Mouse (Mus musculus) megakaryocyte, embryonic 14.5 days (primary cell): ENCODE measurements around the gene Slc25a39. TPM values are rescaled to one million over a fixed set of nuclear protein-coding genes. Genes with fewer than 3 reads are reported as not detected.
"Not testable (repeated sequence)": the region's sequence is repeated elsewhere in the genome, so short reads cannot be mapped to it uniquely, and the experiment has no call there.

Experiments
- H3K27me3 ChIP-seq: replicated peaks from 2 replicates; pipeline ENCODE3; 2012; ENCODE audit warnings: inconsistent platforms
- H3K36me3 ChIP-seq: replicated peaks from 2 replicates; pipeline ENCODE3; 2012; ENCODE audit warnings: low read length, inconsistent platforms, mixed read lengths
- H3K4me1 ChIP-seq: 2 replicates; pipeline ENCODE4 v1.6.1; 2012; ENCODE audit warnings: inconsistent platforms
- H3K4me3 ChIP-seq: replicated peaks from 2 replicates; pipeline ENCODE3; 2012; ENCODE audit warnings: moderate library complexity, mild to moderate bottlenecking, inconsistent platforms
- H3K9me3 ChIP-seq: 2 replicates; pipeline ENCODE4 v1.6.1; 2012; ENCODE audit warnings: inconsistent platforms
- FLI1 ChIP-seq: IDR thresholded peaks from 2 replicates; pipeline ENCODE4 v1.6.1; 2012; ENCODE audit warnings: low read length, inconsistent platforms, mixed read lengths
- GATA1 ChIP-seq: IDR thresholded peaks from 3 replicates; pipeline ENCODE4 v1.6.1; 2012; ENCODE audit warnings: mixed read lengths, low read length, inconsistent platforms, borderline replicate concordance
- polyA plus RNA-seq: library from polyadenylated mRNA; stranded (reverse); fragments of >175 nt; gene quantifications from 2 replicates; pipeline ENCODE4 v1.2.3, GENCODE M21; 2012; ENCODE audit warnings: low replicate concordance; ENCODE audit not compliant: insufficient read depth

The Slc25a39 gene
- polyA plus RNA-seq, 1 experiment: 164 TPM

DNA sequence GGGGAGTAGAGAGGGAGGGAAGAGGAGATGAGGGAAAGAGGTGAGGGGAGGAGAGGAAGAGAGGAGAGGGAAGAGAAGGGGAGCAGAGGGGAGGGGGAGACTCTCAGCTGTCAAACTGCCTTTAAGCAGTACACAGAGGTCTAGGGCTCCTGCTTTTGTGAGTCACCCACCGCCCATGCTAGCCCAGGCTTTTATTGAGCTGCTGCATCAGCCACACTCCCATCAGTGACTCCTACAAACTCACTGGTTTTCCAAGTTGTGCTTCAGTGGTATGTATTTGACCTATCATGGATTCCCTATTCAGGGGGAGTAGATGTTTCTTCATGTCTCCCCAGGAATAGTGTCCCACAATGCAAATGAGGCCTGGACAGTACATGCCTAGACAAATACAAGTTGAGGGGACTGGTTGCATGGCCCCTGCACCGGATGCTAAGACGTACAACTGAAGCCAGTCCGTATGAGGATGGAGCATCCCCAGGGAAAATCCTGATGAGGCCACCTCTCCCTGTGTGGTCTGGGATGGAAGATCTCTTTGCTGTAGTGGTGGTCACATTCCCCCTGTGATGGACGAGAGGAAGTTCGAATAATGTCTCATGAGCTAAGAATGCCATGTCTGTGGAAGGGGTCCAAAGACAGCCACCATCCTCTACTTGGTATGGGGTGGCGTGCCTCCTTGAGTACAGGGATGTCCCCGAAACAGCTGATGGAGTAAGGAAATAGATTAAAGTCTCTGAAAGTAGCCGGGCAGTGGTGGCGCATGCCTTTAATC, 7.5 kb upstream of the Slc25a39 start:
- peaks cover 23% of the 10 kb centered on the region for H3K4me1 ChIP-seq
- peaks cover 7% of the 10 kb centered on the region for H3K9me3 ChIP-seq
- H3K27me3 ChIP-seq: peaks cover 31% of the 10 kb centered on the region
- TF ChIP-seq GATA1: no peak
- no peak for TF ChIP-seq FLI1
- H3K4me3 ChIP-seq: no peak overlapping the region
- H3K36me3 ChIP-seq: no peaks in the 10 kb centered on the region

DNA sequence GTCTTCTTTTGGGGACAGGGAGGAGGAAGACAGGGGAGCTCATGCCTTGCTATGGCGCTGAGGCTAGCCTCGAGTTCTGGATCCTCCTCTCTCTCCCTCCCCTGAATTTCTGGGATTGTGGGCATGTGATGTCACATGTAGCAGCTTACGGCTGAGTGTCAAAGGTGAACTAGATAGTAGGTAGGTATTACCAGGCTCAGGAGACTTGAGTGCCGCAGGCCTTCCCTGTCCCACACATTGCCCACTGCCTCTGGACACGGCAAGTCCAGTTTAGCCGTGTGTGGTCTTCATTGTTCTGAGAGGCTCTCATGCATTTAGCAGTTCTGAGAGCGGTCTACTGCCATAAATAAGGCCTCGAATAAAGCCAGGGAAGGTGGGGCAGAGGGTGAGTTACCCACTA, 5.3 kb upstream of the Slc25a39 start:
- Histone ChIP-seq H3K9me3 (no peaks in the 10 kb centered on the region), H3K36me3 (no peaks in the 10 kb centered on the region), H3K4me3 (no peak overlapping the region), H3K4me1 (peaks cover 38% of the 10 kb centered on the region), H3K27me3 (peaks cover 23% of the 10 kb centered on the region)
- TF ChIP-seq GATA1 (no peak), FLI1 (no peak)

DNA sequence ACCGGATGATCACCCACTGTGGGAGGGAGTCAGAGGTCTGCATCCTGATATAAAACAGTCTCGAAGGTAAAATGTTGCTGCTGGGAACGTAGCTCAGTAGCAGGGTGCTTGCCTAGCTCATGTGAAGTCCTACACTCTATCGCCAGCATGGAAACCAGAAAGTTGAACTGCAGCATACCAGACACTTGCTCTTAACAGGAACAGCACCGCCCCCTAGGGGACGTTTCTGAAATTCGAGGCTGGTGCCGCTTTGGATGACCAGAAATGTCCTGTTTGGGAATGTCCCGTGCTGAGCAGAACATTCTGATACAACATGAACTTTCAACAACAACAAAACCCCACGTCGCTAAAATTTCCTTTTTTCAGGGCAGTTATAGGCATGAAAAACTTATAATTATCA, 4.0 kb upstream of the Slc25a39 start:
- Histone ChIP-seq H3K9me3 (no peaks in the 10 kb centered on the region), H3K4me3 (peak overlapping the region; percentile 69), H3K4me1 (peaks cover 41% of the 10 kb centered on the region), H3K27me3 (peaks cover 20% of the 10 kb centered on the region), H3K36me3 (no peaks in the 10 kb centered on the region)
- TF ChIP-seq GATA1 (no peak), FLI1 (no peak)

DNA sequence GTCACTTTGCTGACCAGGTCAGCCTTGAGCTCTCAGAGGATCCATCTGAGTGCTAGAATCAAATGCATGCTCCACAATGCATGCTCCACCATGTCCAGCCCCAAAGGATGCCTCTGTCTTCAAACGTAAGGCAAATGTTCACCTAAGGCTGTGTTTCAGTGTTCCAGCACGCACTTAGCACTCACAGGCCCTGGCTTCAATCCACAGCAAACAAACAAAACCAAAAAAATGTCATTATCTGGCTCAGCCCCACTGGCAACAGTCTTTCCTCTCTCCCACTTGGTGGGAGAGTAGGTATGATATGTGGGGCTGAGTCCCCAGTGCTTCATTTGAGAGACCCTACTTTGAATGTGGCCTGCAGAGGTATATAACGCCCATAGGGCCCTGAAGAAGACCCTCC, 3.3 kb upstream of the Slc25a39 start:
- Histone ChIP-seq H3K4me1 (peaks cover 47% of the 10 kb centered on the region), H3K4me3 (no peak overlapping the region), H3K9me3 (no peaks in the 10 kb centered on the region), H3K27me3 (peaks cover 20% of the 10 kb centered on the region), H3K36me3 (no peaks in the 10 kb centered on the region)
- TF ChIP-seq GATA1 (no peak), FLI1 (no peak)

DNA sequence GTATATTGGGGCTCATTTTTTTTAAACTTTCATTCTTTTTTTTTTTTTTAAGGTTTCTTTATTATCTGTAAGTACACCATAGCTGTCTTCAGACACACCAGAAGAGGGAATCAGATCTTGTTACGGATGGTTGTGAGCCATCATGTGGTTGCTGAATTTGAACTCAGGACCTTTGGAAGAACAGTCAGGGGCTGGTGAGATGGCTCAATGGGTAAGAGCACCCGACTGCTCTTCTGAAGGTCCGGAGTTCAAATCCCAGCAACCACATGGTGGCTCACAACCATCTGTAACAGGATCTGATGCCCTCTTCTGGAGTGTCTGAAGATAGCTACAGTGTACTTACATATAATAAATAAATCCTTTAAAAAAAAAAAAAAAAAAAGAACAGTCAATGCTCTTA, 2.6 kb upstream of the Slc25a39 start:
- Histone ChIP-seq H3K27me3 (peaks cover 16% of the 10 kb centered on the region), H3K4me1 (peaks cover 52% of the 10 kb centered on the region)
- H3K36me3 ChIP-seq, H3K4me3 ChIP-seq, H3K9me3 ChIP-seq: not testable (repeated sequence)

DNA sequence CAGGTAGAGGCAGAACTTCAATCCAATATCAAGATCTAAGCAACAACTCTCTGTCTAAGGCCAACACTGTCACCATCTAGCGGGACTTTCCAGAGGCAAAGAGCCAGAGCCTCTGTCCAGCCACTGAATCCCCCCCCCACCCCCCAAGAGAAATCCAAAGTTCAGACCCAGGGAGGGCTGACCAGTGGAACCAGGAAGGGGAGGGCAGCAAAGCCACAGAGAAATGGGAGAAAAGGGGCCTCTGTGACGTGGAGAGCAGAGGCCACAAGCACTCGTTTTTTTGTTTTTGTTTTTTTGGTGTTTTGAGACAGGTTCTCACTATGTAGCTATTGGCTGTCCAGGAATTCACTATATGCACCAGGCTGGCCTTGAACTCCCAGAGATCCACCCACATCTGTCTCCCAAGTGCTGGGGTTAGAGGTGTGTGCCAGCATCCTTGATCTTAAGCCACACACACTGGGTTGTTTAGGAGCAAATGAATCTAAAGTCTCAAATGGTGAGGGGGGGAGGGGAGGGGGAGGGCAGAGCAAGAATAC, 2.1 kb upstream of the Slc25a39 start:
- Histone ChIP-seq H3K27me3 (peaks cover 12% of the 10 kb centered on the region), H3K4me1 (peaks cover 50% of the 10 kb centered on the region), H3K4me3 (no peak overlapping the region), H3K9me3 (no peaks in the 10 kb centered on the region), H3K36me3 (peaks cover 9% of the 10 kb centered on the region)
- no peak for TF ChIP-seq FLI1
- TF ChIP-seq GATA1: no peak

DNA sequence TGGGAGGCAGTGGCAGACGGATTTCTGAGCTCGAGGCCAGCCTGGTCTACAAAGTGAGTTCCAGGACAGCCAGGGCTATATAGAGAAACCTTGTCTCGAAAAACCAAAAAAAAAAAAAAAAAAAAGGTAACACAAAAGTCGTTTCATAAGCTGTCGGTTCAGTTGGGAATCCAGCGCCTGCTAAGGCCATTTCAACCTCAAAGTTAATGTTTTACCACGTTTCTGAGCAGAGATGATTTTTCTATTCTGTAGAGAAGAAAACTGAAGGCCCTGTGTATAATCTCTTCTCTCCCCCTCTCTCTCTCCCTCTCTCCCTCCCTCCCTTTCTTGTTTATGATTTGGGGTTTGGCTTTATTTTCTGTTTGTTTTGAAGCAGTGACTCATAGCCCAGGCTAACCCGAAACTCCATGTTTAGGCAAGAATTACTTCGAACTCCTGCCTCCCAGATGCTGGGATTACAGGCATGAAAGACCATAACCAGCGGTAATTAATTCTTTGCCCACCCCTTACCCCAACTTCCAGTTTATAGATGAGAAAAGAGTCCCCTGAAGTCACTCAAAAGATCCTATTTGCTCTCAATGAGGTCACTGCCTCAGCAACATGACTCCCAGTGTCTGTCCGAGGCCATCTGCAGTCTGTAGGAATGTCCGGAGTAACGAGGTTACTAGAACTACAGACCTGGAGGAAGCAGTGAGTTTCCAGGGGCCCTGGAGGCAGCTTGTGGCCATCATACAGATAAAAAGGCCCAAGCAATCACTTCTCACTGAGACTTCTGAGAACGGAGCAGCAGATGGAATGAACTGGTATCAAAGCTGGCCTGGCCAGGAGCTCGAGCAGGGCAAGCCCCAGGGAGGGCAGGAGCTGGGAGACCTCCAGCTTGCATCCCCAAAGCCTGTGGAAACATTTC, 1.4 kb upstream of the Slc25a39 start:
- H3K4me3 ChIP-seq: peak overlapping the region; percentile 96
- TF ChIP-seq GATA1 (no peak), FLI1 (no peak)
- no peaks in the 10 kb centered on the region for H3K9me3 ChIP-seq
- peaks cover 57% of the 10 kb centered on the region for H3K4me1 ChIP-seq
- H3K27me3 ChIP-seq: peaks cover 9% of the 10 kb centered on the region
- H3K36me3 ChIP-seq: peaks cover 16% of the 10 kb centered on the region

DNA sequence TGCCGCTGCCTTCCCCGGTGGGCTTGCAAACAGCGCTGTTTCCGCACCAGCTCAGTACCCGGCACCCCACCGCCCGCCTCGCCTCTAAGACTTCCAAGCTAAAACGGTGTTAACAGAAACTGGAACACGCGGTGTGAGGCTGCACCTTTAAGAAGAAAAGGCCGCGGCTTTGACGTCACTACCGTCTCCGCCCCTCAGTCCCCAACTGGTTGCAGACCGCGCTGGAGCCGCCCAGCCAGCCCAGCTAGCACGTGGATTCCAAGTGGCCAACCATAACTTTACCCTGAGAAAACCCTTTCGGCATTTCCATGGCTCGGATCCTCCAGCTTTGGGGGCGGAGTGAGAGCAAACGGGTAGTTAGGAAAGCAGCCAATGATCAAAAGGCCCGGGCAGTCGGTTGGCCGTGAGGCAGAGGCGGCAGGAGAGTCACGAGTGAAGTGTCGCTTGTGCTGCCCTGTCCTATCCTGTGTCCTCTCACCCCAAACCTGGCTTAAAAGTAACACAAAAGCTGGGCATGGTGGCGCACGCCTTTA, 664 bp upstream of the Slc25a39 start:
- peak overlapping the region; percentile 96 for H3K4me3 ChIP-seq
- peaks cover 57% of the 10 kb centered on the region for H3K4me1 ChIP-seq
- peaks cover 5% of the 10 kb centered on the region for H3K27me3 ChIP-seq
- TF ChIP-seq FLI1 (no peak), GATA1 (no peak)
- peaks cover 23% of the 10 kb centered on the region for H3K36me3 ChIP-seq
- H3K9me3 ChIP-seq: no peaks in the 10 kb centered on the region

DNA sequence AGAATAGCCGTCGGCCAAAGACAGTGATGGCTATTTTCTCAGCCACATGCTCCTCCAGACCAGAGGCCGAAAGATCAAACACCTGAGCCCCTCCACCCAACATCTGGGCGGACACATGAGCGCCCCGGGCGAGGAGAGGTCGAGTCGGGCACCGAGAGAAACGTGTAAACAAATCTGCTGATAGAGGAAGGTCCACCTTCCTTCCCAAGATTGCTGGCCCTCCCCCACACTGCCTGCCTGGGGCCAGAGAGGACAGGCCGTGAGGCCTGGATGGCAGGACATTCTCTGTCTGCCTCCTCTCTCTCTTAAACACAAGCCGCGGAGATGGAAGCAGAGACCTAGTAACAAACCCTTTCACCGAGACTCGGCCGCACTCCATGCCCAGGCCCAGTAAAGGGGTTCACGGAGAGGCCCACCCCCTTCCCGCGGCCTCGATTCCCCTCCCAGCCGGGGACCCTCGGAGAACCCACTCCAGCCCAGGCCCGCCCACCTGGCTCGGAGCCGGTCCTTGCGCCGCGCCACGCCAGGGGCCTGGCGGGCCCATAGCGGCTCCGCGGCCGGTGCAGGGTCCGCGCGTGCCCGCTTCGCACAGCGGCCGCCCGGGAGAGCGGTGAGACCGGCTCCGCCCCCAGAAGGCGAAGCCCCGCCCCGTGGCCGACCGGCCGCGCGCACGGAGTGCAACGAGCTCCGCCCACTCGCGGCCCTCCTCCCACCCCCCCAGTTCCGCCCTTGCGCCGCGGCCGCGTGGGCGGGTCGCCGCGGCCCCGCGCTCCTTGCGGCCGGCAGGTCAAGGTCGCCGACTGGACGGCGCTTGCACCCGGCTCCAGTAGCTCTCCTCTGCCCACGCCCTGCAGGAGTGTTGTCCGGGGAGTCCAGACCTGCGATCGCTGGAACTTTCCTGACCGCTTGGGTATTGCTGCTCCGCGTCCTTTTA, 579 bp downstream of the Slc25a39 start:
- peak overlapping the region; percentile 96 for H3K4me3 ChIP-seq
- H3K4me1 ChIP-seq: peaks cover 62% of the 10 kb centered on the region
- peaks cover under 1% of the 10 kb centered on the region for H3K27me3 ChIP-seq
- H3K9me3 ChIP-seq: no peaks in the 10 kb centered on the region
- H3K36me3 ChIP-seq: peaks cover 36% of the 10 kb centered on the region
- no peak for TF ChIP-seq GATA1
- TF ChIP-seq FLI1: no peak
